Comparison of ENCODE assay signal across 20 mouse cellular contexts in the genomic region with DNA sequence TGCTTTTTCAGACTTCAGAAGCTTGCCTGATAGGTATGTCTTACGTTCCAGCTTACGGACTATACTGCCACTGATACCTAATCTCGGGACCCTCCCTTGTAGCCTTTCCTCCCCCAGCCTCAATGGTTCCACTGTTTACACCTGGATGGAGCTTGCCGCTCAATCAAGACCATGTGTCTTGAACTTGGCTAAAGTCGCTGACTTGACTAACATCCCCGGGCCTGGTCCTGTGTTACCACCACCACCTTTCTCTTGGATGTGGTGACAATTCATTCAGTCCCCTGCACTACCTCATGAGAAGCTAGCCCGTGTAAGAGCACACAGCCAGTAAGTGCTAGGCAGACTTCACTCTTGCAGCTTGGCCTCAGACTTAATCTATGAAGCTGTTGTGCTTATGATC. TPM values are rescaled to one million over a fixed set of nuclear protein-coding genes. Genes with fewer than 3 reads are reported as not detected.
"Had no signal": no experiment of that assay in that cellular context is flagged by ENCODE, and none has a peak within 500 bp of the region (broad histone marks: within the 10 kb centered on the region; RNA-seq: fewer than 3 reads in every experiment).

No protein-coding gene starts in this region.

- H3K4me1 ChIP-seq: neural tube, embryonic 13.5 days; neural tube, embryonic 15.5 days; stomach, embryonic 15.5 days had no signal

- H3K27ac ChIP-seq: neural tube, embryonic 13.5 days; neural tube, embryonic 15.5 days; stomach, embryonic 15.5 days; stomach, postnatal 0 days had no signal

- H3K9me3 ChIP-seq: neural tube, embryonic 13.5 days; neural tube, embryonic 15.5 days; stomach, embryonic 15.5 days had no signal

- DNase-seq: retina, postnatal 1 day; right cerebral cortex, adult 18-20 months; right cerebral cortex, postnatal 14 days; right cerebral cortex, postnatal 25 days; right cerebral cortex, postnatal 4 days; spleen, adult 18-20 months; thymus, adult 18-20 months; thymus, adult 2 months; thymus, postnatal 14 days; thymus, postnatal 25 days; thymus, postnatal 36 days; thymus, postnatal 4 days had no signal

- H3K4me3 ChIP-seq: neural tube, embryonic 13.5 days; neural tube, embryonic 15.5 days; stomach, embryonic 15.5 days had no signal

- H3K27me3 ChIP-seq: neural tube, embryonic 13.5 days; neural tube, embryonic 15.5 days; stomach, embryonic 15.5 days had no signal

- H3K36me3 ChIP-seq: neural tube, embryonic 13.5 days; neural tube, embryonic 15.5 days; stomach, embryonic 15.5 days had no signal

RNA-seq across cellular contexts. Expression of a gene that starts 36.8 kb away (rescaled TPM):
- total RNA-seq: neutrophil, adult 5-6 weeks had no signal
- polyA plus RNA-seq: neural tube, embryonic 13.5 days; thymus, adult 2 months had no signal

RNA-seq across cellular contexts. Expression of a gene that starts 47.4 kb away (rescaled TPM):
- total RNA-seq: neutrophil, adult 5-6 weeks had no signal
- polyA plus RNA-seq: neural tube, embryonic 13.5 days; neural tube, embryonic 14.5 days; small intestine, adult 2 months; spleen, adult 2 months had no signal
